Mouse (Mus musculus): ENCODE measurements at regions not wholly inside any gene's neighbourhood (a gene's known extent, or its start where the extent isn't known, plus 50 kb on each side); places are given as distances from the start of the nearest gene placed in this dataset.

DNA sequence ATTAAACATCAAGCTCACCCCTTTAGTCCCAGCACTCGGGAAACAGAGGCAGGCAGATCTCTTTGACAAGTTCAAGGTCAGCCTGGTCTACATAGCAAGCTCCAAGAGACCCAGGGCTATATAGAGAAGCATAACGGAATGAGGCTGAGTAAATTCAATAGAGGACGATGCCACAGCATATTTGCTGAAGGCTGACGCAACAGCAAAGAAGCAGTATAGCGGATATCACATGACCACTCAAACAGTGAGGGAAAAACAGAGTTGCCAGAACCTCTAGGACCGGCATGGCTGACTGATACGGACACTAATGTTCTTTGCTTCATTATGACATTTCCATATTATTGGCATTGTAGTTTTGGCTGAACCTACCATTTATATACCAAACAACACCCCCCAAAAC, 74.2 kb upstream of the Xpo1 start:
- TF ChIP-seq CTCF (IDR thresholded peaks at IDR 0.05; ENCODE audit: borderline replicate concordance, extremely low read depth, insufficient read depth, insufficient read length) = no peak
- TF ChIP-seq POLR2A (IDR thresholded peaks at IDR 0.05; ENCODE audit: borderline replicate concordance, extremely low read depth, insufficient read depth, insufficient read length, poor library complexity, severe bottlenecking) = no peak

All from brain, embryonic 14.5 days (tissue).